Mouse (Mus musculus) testis, adult 2 months (tissue): Measurements from ENCODE around the gene Itpr2. TPM values are rescaled to one million over a fixed set of nuclear protein-coding genes. Genes with fewer than 3 reads are reported as not detected.

Experiments
- H3K27ac ChIP-seq: fragments of 200-500 bp; 2 replicates; pipeline ENCODE4 v1.5.1; 2012; ENCODE audit warnings: low read depth, low read length; ENCODE audit not compliant: control insufficient read depth, insufficient read depth
- H3K27me3 ChIP-seq: fragments of 200-500 bp; 2 replicates; pipeline ENCODE4 v1.6.1; 2012; ENCODE audit warnings: mild to moderate bottlenecking, low read length, moderate library complexity; ENCODE audit not compliant: control insufficient read depth, insufficient read depth
- H3K36me3 ChIP-seq: fragments of 200-500 bp; 2 replicates; pipeline ENCODE4 v1.6.1; 2012; ENCODE audit warnings: mild to moderate bottlenecking, low read length; ENCODE audit not compliant: control insufficient read depth, insufficient read depth
- H3K4me1 ChIP-seq: fragments of 200-500 bp; 2 replicates; pipeline ENCODE4 v1.6.1; 2012; ENCODE audit warnings: low read length; ENCODE audit not compliant: control insufficient read depth, insufficient read depth
- H3K4me3 ChIP-seq: fragments of 200-500 bp; 2 replicates; pipeline ENCODE4 v1.5.1; 2012; ENCODE audit warnings: low read depth, mild to moderate bottlenecking, low read length, moderate library complexity, mixed read lengths; ENCODE audit not compliant: control insufficient read depth
- CTCF ChIP-seq: fragments of 200-500 bp; IDR thresholded peaks from 2 replicates; pipeline ENCODE4 v1.5.1; 2012; ENCODE audit warnings: low read depth, mild to moderate bottlenecking, inconsistent platforms, low read length, moderate library complexity; ENCODE audit not compliant: control insufficient read depth, insufficient read depth, insufficient replicate concordance
- POLR2A ChIP-seq: fragments of 200-500 bp; IDR thresholded peaks from 2 replicates; pipeline ENCODE4 v1.6.1; 2012; ENCODE audit warnings: low read depth, mild to moderate bottlenecking, inconsistent platforms, low read length, moderate library complexity; ENCODE audit not compliant: control insufficient read depth
- polyA plus RNA-seq: library from polyadenylated mRNA; depleted of rRNA; stranded (reverse); fragments of >200 nt; gene quantifications from 2 replicates; pipeline ENCODE4 v1.2.3, GENCODE M21; 2012

The Itpr2 gene
- polyA plus RNA-seq, 1 experiment = 6.9 TPM

GRCm38 (mm10) chr6:146429694-146430380 lies 72.2 kb downstream of the Itpr2 start:
- peak; percentile 84 for TF ChIP-seq CTCF
- TF ChIP-seq POLR2A = no peak

DNA sequence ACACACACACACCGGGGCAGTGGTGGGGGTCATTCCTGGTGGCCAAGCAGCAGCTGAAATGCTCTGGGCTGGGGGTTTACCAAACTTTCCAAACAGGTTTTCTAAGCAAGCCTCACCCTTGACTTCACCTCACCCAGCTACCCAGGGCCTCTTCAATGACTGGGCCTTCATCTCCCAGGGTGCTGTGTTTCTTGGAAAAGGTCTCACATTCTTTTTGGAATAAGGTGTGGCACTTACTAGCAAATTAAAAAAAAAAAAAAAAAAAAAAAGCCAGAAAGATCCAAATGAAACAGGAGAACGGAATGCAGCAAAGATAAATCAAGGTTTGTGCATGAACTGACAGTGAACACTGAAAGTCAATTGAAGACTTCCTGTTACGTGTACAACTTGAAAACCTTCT lies 77.2 kb downstream of the Itpr2 start:
- H3K27me3 ChIP-seq = no peaks in the 10 kb centered on the region
- no peak overlapping the region for H3K27ac ChIP-seq
- no peak overlapping the region for H3K4me3 ChIP-seq
- TF ChIP-seq CTCF (no peak), POLR2A (no peak)
- H3K36me3 ChIP-seq = no peaks in the 10 kb centered on the region
- H3K4me1 ChIP-seq = peaks cover 2% of the 10 kb centered on the region; the same call in 1 of the 2 replicates

More at GRCm38 (mm10) chr6:146429694-146430380, 72.2 kb downstream of the Itpr2 start:
- Histone ChIP-seq H3K36me3 (no peaks in the 10 kb centered on the region), H3K27ac (no peak overlapping the region), H3K27me3 (no peaks in the 10 kb centered on the region), H3K4me3 (no peak overlapping the region), H3K4me1 (peaks cover 3% of the 10 kb centered on the region; the same call in 1 of the 2 replicates)

DNA sequence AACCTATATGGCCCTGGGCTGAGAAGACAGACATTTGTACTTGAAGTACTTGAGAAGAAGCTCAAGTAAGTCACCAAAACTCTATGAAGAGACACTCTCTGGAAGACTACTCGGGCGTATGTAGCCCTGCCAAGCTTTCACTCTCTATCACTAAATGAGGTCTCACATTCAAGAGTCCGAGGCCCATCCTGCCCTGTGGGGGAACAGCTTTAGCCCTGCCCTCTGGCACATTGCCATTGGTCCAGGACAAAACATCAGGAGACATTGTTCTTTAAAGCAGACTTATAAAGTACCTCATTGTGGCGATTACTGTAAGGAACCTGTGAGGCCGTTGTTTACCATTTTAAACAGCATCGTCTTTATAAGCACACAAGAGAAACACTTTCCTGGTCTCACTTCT lies 77.7 kb downstream of the Itpr2 start:
- no peak for TF ChIP-seq CTCF
- TF ChIP-seq POLR2A = no peak
- H3K27me3 ChIP-seq = no peaks in the 10 kb centered on the region
- H3K27ac ChIP-seq = no peak overlapping the region
- H3K4me1 ChIP-seq = no peaks in the 10 kb centered on the region; the same call in 1 of the 2 replicates
- no peaks in the 10 kb centered on the region for H3K36me3 ChIP-seq
- no peak overlapping the region for H3K4me3 ChIP-seq

- no peaks in the 10 kb centered on the region for H3K36me3 ChIP-seq
- no peaks in the 10 kb centered on the region for H3K27me3 ChIP-seq
- no peaks in the 10 kb centered on the region for H3K4me1 ChIP-seq
- no peak overlapping the region for H3K27ac ChIP-seq
- TF ChIP-seq POLR2A = no peak
- TF ChIP-seq CTCF = no peak
- no peak overlapping the region for H3K4me3 ChIP-seq
These were observed 81.3 kb downstream of the Itpr2 start for GRCm38 (mm10) chr6:146420718-146421117.

DNA sequence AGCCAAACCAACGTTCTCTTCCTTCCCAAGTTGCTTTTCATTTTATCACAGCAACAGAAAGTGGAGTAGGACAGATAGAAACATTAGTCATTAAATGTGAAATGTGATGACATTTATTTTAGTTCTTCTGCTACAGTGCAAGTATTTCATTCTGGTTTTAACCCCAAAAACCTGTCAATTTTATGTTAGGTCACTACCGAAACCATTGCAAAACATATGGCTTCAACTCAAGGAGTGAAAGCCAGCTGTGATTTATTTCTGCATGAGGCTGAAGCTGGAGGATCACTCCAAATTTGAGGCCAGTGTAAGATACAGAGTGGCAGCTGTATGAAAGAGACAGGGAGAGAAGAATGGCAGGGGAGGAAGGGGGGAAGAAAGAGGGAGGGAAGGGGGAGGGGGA lies 85.6 kb downstream of the Itpr2 start:
- Histone ChIP-seq H3K4me1 (no peaks in the 10 kb centered on the region), H3K36me3 (no peaks in the 10 kb centered on the region), H3K4me3 (no peak overlapping the region), H3K27me3 (no peaks in the 10 kb centered on the region), H3K27ac (no peak overlapping the region)
- TF ChIP-seq POLR2A = no peak
- TF ChIP-seq CTCF = no peak

- TF ChIP-seq POLR2A = no peak
- no peak for TF ChIP-seq CTCF
- Histone ChIP-seq H3K4me1 (no peaks in the 10 kb centered on the region), H3K27ac (no peak overlapping the region), H3K27me3 (no peaks in the 10 kb centered on the region), H3K36me3 (no peaks in the 10 kb centered on the region), H3K4me3 (no peak overlapping the region)
These were observed 87.9 kb downstream of the Itpr2 start for GRCm38 (mm10) chr6:146414094-146414493.

DNA sequence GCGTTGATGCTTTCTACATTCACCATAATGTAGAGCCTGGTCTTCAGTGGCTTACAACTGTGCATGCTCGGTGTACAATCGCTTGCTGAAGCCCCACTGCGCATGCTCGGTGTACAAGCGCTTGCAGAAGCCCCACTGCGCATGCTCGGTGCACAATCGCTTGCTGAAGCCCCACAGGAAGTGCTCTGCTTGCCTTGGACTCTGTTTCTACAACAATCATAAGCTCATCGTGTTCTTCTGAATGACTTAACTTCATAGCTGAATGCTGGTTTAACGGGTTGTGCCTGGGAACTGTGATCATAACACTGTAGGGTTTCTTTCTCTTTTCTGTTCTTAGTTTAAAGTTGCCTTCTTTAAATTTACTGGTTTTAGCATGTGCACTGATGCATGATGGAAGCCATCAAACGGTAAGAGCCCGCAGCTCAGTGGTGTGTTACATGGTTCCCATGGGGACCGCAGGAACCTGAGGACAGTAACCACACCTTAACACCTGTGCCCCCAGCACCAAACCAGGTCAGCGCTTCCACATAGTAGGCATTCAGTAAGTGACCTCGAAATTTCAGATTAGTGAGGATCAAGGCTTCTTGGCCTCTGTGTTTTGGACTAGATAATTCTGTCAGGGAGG lies 90.5 kb downstream of the Itpr2 start:
- Histone ChIP-seq H3K27me3 (no peaks in the 10 kb centered on the region), H3K4me1 (no peaks in the 10 kb centered on the region), H3K36me3 (no peaks in the 10 kb centered on the region), H3K27ac (no peak overlapping the region), H3K4me3 (no peak overlapping the region; the same call in 1 of the 2 replicates)
- TF ChIP-seq CTCF (no peak), POLR2A (no peak)

- H3K36me3 ChIP-seq = no peaks in the 10 kb centered on the region
- no peaks in the 10 kb centered on the region for H3K4me1 ChIP-seq
- TF ChIP-seq POLR2A = no peak
- no peak overlapping the region for H3K4me3 ChIP-seq
- H3K27me3 ChIP-seq = no peaks in the 10 kb centered on the region
- no peak overlapping the region for H3K27ac ChIP-seq
These were observed 91.6 kb downstream of the Itpr2 start for GRCm38 (mm10) chr6:146410427-146410810.
